Mouse (Mus musculus) gastrocnemius, postnatal 4 days (tissue): ENCODE data around the gene Rpgrip1. TPM values are rescaled to one million over a fixed set of nuclear protein-coding genes. Genes with fewer than 3 reads are reported as not detected.
"Not testable (repeated sequence)": the region's sequence is repeated elsewhere in the genome, so short reads cannot be mapped to it uniquely, and the experiment has no call there.

Experiments
- DNase-seq, 2 experiments: peaks; one replicate each; pipeline ENCODE4 v3.0.0; 2021 to 2022; ENCODE audit warnings: low spot score in 2 of 2, mixed read lengths in 2 of 2
- long read RNA-seq, 2 experiments: library from polyadenylated mRNA; stranded (forward); transcript quantifications; one replicate each; pipeline ENCODE4 v2.0.0; 2021
- total RNA-seq, 2 experiments: library from RNA; stranded (reverse); gene quantifications; 2 replicates each; pipeline ENCODE4 v1.2.3; 2021

Gene Rpgrip1
- total RNA-seq = under 1 TPM; 0.23 to 0.49 TPM
- long read RNA-seq, experiment 1, partial matches to known transcripts = 0 of 1 reads
- long read RNA-seq, experiment 1, other reads (novel, unspliced or antisense) = 1 of 1 reads
- long read RNA-seq, experiment 2, partial matches to known transcripts = 0 of 2 reads
- long read RNA-seq, experiment 2, other reads (novel, unspliced or antisense) = 2 of 2 reads

DNA sequence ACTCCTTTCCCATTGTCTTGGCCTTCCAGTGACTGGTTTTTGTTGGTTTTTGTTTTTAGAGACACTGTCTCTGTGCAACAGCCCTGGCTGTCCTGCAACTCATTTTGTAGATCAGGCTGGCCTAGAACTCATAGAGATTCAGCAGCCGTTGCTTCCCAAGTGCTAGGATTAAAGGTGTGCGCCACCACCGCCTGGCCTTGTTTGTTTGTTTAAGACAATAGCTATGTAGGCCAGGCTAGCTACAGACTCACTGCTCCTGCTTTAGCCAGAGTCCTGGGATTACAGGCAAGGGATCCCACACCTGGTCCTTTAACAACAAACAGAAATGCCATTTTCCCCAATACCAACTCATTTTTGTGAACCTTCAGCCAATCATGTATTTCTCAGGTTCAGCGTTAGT is at the start of gene Rpgrip1:
Gene Rpgrip1 (plus strand): TSS at position 359 of the 400 bp plus-strand sequence.
- no peak for DNase-seq

DNA sequence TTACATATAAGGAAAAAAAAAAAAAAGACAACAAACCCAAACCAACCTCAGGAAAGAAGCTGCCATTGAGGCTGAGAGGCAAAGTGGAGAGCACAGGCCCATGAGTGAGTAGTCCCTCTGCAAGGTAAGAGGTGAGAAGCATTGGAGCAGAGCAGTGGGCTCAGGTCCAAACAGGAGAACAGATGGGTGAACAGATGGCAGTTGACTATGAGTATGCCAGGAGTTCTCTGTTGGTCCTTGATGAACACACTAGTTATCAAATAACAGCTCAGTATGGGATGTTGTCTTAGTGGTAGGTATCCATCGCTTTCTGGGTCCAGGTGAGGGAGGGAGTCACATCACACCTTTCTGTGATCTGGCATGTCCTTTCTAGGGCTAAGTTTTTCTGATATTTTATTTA is 49.7 kb upstream of the Rpgrip1 start:
- DNase-seq = no peak

DNA sequence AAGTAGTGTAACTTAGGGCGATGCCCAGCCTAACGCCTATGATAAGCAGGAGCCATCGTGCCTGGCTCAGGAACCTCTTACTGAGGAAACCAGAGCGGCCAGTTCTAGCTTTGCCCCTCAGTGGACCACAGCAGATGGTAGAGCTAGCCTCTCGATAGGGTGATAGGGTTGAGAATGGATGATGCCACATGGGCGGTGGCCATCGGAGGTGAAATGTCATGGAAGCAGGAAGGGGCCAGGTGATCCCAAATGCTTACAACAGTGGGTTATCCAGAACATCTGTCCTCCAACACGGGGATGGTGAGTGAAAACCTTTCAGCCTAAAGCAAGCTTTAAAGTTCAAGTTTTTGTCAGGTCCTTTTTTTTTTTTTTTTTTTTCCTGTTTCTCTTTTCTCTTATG is 48.7 kb upstream of the Rpgrip1 start:
- no peak for DNase-seq

GRCm38 (mm10) chr14:52066135-52066534 is 44.4 kb upstream of the Rpgrip1 start:
- DNase-seq = no peak

DNA sequence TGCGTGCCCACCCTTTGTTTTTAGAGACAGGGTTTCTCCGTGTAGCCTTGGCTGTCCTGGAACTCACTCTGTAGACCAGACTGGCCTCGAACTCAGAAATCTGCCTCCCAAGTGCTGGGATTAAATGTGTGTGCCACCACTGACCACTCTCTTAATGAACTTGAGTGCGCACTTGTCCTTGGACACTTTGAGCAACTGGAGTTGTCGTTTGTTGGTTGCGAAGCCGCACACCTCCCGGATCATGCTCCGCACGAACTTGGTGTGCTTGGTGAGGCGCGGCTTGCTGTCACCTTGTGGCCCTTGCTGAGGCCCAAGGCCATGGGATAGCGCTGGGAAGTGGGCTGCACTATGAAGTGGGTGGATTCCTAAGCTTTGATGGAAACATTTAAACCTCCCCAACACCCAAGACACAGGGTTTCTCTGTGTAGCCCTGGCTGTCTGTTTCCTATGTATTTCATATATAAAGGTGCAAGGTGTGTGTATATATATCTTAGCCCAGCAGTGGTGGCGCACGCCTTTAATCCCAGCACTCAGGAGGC is 38.8 kb upstream of the Rpgrip1 start:
- no peak for DNase-seq

- no peak for DNase-seq
These were observed 27.4 kb upstream of the Rpgrip1 start for GRCm38 (mm10) chr14:52083083-52083482.

DNA sequence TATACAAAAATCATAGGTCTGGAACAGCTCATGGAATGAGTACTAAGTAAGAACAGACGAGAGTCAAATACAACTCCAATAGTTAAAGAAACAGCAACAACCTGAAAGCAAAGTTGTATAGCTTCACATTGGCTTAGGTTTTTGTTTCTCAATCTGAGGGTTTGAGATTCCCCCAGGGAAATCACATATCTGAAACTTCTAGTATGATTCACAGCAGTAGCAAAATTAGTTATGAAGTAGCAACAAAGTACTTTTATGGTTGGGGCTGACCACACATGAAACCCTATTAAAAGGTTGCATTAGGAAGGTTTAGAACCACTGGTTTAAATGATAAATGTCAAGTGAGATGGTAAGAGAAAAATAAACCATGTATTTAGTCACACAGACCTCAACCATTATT is 16.0 kb upstream of the Rpgrip1 start:
- no peak for DNase-seq

DNA sequence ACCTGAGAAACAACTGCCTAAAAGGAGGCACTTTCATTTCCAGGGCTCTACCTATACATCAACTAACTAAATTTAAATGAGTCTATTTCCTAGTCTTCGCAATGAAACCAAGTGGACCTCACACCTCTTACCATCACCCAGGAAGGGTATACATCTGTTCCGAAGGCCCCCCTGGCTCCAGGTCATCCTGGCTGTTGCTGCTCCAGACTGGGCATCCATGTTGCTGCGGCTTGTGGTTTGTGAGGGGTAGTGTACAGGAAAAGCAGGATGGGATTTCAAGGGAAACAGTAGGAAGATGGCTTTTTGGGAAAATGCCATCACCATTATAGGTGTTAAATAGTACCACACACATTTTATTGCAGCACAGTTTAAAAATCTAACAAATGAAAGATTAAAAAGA is 13.3 kb upstream of the Rpgrip1 start:
- not testable (repeated sequence) for DNase-seq

DNA sequence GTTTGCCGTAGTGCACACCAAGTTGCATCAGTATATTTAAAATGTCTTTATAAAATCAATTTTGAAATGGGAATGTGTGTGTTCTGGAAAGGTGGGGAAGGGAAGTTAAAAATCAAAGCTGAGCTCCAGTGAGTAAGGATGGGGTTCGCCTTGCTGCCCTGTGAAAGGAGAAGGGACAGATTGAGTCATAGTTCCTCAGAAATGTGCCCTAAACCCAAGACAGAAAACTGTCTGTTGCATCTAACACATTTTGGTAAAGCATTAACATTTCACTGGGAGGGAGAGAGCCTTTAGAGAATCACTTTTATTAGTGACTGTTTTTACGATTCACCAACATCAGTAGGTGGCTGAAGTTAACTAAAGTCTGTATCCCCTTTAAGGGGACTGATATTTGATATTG is 12.1 kb upstream of the Rpgrip1 start:
- not testable (repeated sequence) for DNase-seq

- DNase-seq = no peak
These were observed 10.9 kb upstream of the Rpgrip1 start for GRCm38 (mm10) chr14:52099563-52099962.

DNA sequence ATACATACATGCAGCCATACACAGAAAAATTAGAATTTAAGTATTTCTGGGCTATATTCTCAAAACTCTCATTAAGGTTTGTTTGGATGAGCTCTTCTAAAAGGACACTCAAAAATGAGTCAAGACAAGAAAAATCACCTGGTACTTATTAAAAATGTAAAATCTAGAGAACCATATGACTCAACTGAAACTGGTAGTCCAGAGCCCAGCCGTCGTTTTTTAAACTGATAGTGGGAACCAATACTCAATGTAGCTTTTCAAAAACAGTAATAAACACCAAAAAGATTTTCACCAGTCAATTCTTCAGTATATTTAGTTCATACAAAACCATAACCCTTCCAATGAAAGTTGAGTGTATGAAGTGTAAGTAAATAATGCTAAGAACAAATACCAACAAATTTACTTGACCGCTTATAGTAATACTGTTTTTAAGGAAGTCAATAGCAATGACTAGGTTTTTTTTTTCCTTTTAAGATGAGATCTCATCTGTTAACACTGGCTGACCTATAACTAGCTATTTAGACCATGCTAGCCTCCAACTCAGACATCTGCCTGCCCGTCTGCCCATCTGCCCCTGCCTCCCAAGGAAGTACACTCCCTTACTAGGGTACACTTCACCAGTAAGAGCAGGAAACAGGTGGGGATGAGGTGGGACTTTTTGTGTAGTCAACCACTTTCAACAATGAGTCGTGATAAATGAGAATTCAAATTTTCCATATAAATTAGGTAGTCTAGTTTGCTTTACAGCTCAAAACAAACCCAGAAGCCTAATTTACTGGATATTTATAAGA is 10.1 kb upstream of the Rpgrip1 start:
- DNase-seq = no peak

GRCm38 (mm10) chr14:52101285-52102157 is 9.0 kb upstream of the Rpgrip1 start:
- no peak for DNase-seq

GRCm38 (mm10) chr14:52103474-52103855 is 7.0 kb upstream of the Rpgrip1 start:
- DNase-seq = peak in 1 of 2 experiments; percentile 76

DNA sequence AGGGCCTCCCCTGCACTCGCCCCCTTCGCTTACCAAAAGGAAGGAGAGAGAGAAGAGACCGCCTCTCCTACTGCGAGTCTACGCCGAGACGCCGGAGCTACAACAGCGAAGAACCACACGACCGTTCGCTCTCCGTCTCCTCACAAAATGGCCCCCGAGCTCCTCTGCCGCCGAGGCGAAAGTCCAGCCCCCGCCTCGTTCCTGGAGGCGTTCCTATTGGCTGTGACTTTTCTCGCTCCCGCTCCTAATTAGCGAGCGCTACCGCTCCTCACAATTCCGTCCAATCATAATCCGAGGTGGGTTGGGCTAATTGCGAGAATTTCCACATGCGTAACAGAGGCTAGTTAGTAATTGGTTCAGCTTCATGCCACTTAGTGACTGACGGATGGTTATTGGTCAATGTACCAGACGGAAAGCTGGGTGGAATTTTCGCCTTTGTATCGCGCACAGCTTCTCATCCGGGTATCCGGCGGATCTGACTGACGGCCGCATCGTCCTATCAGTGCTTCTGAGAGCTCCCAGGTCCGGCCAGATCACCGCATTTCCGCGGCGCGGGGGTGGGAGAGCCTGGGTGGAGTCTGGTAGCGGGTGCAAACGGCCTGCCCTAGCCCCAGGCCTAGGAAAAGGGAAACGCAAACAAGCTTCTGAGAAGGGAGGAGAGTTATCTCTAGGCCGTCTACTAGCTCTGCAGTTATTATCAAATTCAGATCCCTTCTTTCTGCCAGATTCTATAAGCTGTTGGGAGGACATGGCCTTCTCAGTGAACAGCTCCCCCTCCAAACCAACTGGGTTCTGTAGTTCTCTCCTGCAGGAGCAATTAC is 6.4 kb upstream of the Rpgrip1 start, which contains the start of gene Hnrnpc:
Gene Hnrnpc (minus strand): TSS at position 173 of the 821 bp plus-strand sequence.
- DNase-seq = peak; percentile 100

- DNase-seq = no peak
These were observed 5.7 kb upstream of the Rpgrip1 start for GRCm38 (mm10) chr14:52104677-52105285.

DNA sequence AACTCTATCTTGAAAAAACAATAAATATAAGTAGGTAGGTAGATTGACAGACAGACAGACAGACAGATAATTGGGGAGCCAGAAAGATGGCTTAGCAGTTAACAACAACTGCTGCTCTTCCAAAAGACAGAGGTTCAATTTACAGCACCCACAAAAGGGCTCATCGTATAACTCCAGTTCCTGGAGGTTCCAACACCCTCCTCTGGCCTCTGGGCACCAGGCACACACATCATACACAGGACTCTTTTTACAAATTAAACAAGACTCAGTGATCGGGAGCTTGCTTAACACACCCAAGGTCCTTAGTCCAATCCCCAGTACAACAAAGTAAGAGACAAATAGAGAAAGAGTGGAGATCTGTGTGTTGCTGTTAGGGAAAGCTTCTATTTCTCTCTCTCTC is 5.2 kb upstream of the Rpgrip1 start:
- no peak for DNase-seq

- peak in 1 of 2 experiments; percentile 48 for DNase-seq
These were observed 3.8 kb upstream of the Rpgrip1 start for GRCm38 (mm10) chr14:52106741-52107140.

DNA sequence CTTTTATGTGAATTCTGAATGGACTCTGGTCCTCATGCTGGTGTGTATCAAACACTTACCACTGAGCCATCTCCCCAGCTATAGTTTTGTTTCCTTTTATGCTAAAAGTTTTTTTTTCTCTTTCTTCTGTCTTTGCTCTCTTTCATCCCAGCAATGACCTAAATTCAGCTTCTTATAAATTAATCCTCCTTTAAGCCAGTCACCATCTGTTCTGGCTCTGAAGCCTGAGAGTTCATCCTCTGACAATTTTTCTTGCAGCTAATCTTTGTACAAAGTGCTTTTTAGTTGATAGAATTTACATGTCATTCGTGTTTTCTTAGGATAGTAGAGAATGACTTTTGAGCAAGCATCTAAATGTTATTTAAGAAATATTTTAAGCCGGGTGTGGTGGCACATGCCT is 2.5 kb upstream of the Rpgrip1 start:
- no peak for DNase-seq

- no peak for DNase-seq
These were observed 3.6 kb downstream of the Rpgrip1 start for GRCm38 (mm10) chr14:52114101-52114500.

- no peak for DNase-seq
These were observed 6.7 kb downstream of the Rpgrip1 start for GRCm38 (mm10) chr14:52117241-52117640.
